In the genomic region with DNA sequence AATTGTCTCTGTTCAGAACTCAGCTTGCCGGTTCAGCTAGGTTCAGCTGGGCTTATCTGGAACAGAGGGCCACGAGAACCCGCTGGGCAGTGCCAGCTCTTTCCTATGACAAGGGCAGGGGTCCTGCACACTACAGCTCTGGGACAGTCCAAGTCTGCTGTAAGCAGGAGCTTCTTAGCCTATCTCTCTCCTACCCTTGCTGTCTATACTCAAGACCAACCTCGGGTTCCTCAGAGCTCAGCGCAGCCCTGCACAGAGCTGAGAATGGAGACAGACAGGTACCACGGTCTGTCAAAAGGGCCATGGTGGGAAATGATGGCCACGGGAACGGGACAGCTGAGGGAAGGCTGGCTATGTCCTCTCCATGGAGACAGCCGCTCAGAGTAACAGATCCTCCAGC, we compare ENCODE assay signal across 15 mouse cellular contexts. TPM values are rescaled to one million over a fixed set of nuclear protein-coding genes. Genes with fewer than 3 reads are reported as not detected.
DNase-seq lines count a peak whose midpoint lies in the region; ATAC-seq lines count a peak whose summit lies in the region.
"Had no signal": no experiment of that assay in that cellular context is flagged by ENCODE, and none has a peak within 500 bp of the region (broad histone marks: within the 10 kb centered on the region; RNA-seq: fewer than 3 reads in every experiment).

No protein-coding gene starts in this region.

- intact Hi-C loops in left cerebral cortex, postnatal 14 days (cut with DNase I): no loop called here

- H3K4me2 ChIP-seq in heart, embryonic 12.5 days: peak overlapping the region; percentile 69; the same call in 1 of the 2 replicates
- H3K4me2 ChIP-seq in midbrain, embryonic 15.5 days: peak overlapping the region; percentile 82

- peaks cover 1% of the 10 kb centered on the region; the same call in 1 of the 2 replicates for H3K36me3 ChIP-seq in heart, embryonic 12.5 days
- peaks cover 14% of the 10 kb centered on the region for H3K36me3 ChIP-seq in embryonic facial prominence, embryonic 10.5 days (replicated peaks)
- H3K36me3 ChIP-seq in hindbrain, embryonic 10.5 days: peaks cover 26% of the 10 kb centered on the region
- peaks cover 6% of the 10 kb centered on the region; the same call in 1 of the 2 replicates for H3K36me3 ChIP-seq in midbrain, embryonic 15.5 days (replicated peaks)
- H3K36me3 ChIP-seq: lung, embryonic 15.5 days had no signal

- no peak overlapping the region for H3K4me3 ChIP-seq in heart, embryonic 12.5 days
- no peak overlapping the region for H3K4me3 ChIP-seq in embryonic facial prominence, embryonic 10.5 days
- H3K4me3 ChIP-seq in hindbrain, embryonic 10.5 days: peak overlapping the region; percentile 56; the same call in 1 of the 2 replicates
- H3K4me3 ChIP-seq in midbrain, embryonic 15.5 days: peak overlapping the region; percentile 66

- ATAC-seq in heart, embryonic 12.5 days (ENCODE audit: insufficient number of reproducible peaks, low FRiP score): no peak
- ATAC-seq in midbrain, embryonic 15.5 days (replicated peaks): no peak
- ATAC-seq: Patski had no signal

- H3K9me3 ChIP-seq in heart, embryonic 12.5 days (replicated peaks): no peaks in the 10 kb centered on the region
- H3K9me3 ChIP-seq in embryonic facial prominence, embryonic 10.5 days: no peaks in the 10 kb centered on the region
- H3K9me3 ChIP-seq in hindbrain, embryonic 10.5 days: no peaks in the 10 kb centered on the region
- H3K9me3 ChIP-seq in midbrain, embryonic 15.5 days: no peaks in the 10 kb centered on the region
- H3K9me3 ChIP-seq: lung, embryonic 15.5 days had no signal

- peaks cover 50% of the 10 kb centered on the region for H3K4me1 ChIP-seq in heart, embryonic 12.5 days (replicated peaks)
- H3K4me1 ChIP-seq in embryonic facial prominence, embryonic 10.5 days: peaks cover 71% of the 10 kb centered on the region
- peaks cover 82% of the 10 kb centered on the region for H3K4me1 ChIP-seq in hindbrain, embryonic 10.5 days (replicated peaks)
- peaks cover 78% of the 10 kb centered on the region for H3K4me1 ChIP-seq in midbrain, embryonic 15.5 days

- no peak for DNase-seq in heart, postnatal 4 days
- DNase-seq in embryonic facial prominence, embryonic 10.5 days (ENCODE audit: low spot score): no peak
- DNase-seq in hindbrain, embryonic 10.5 days (ENCODE audit: low spot score): no peak
- DNase-seq in cerebellum, postnatal 10 days: no peak
- no peak for DNase-seq in gastrocnemius, postnatal 25 days
- no peak for DNase-seq in left cerebral cortex, postnatal 14 days (ENCODE audit: low spot score in 2 of 2)
- DNase-seq: adrenal gland, adult 8-10 months; kidney, adult 8-10 months had no signal

- H3K27me3 ChIP-seq in heart, embryonic 12.5 days (replicated peaks): peaks cover 79% of the 10 kb centered on the region
- H3K27me3 ChIP-seq in embryonic facial prominence, embryonic 10.5 days (replicated peaks; ENCODE audit: low read depth, poor library complexity, severe bottlenecking): peaks cover 57% of the 10 kb centered on the region
- peaks cover 40% of the 10 kb centered on the region for H3K27me3 ChIP-seq in hindbrain, embryonic 10.5 days (ENCODE audit: insufficient read depth, poor library complexity, severe bottlenecking)
- H3K27me3 ChIP-seq in midbrain, embryonic 15.5 days (replicated peaks): no peaks in the 10 kb centered on the region
- H3K27me3 ChIP-seq: Patski had no signal

- no peak overlapping the region for H3K27ac ChIP-seq in heart, embryonic 12.5 days (ENCODE audit: poor library complexity, severe bottlenecking)
- 0 out of 2 replicates have a peak overlapping the region, but pooled peaks have one; percentile 10 for H3K27ac ChIP-seq in embryonic facial prominence, embryonic 10.5 days (replicated peaks)
- H3K27ac ChIP-seq in hindbrain, embryonic 10.5 days: no peak overlapping the region
- peak overlapping the region; percentile 100 for H3K27ac ChIP-seq in midbrain, embryonic 15.5 days
- H3K27ac ChIP-seq: lung, embryonic 15.5 days had no signal

- H3K9ac ChIP-seq in heart, embryonic 12.5 days: no peak overlapping the region
- peak overlapping the region; percentile 82 for H3K9ac ChIP-seq in midbrain, embryonic 15.5 days
- H3K9ac ChIP-seq: lung, embryonic 15.5 days had no signal

- WGBS in heart, embryonic 12.5 days: 75% methylated on average over 9 of the region's 9 CpGs
- 78% methylated on average over 9 of the region's 9 CpGs for WGBS in embryonic facial prominence, embryonic 10.5 days
- WGBS in hindbrain, embryonic 10.5 days: 81% methylated on average over 9 of the region's 9 CpGs
- WGBS in midbrain, embryonic 15.5 days: 78% methylated on average over 9 of the region's 9 CpGs

RNA-seq across cellular contexts. Expression of a gene that starts 2.6 kb away (rescaled TPM):
- 0.60 and 2.0 TPM in 2 replicates for polyA plus RNA-seq in heart, embryonic 12.5 days (2016; fragmentation: Nextera tagmentation; extraction: Ambion mirVana)
- total RNA-seq in heart, postnatal 4 days (2021): 1 to 10 TPM; 1.7 to 2.5 TPM
- polyA plus RNA-seq in embryonic facial prominence, embryonic 10.5 days (2016; fragmentation: Nextera tagmentation; extraction: Ambion mirVana): 9.8 and 10.5 TPM in 2 replicates
- polyA plus RNA-seq in hindbrain, embryonic 10.5 days (2016; fragmentation: Nextera tagmentation; extraction: Ambion mirVana): 21.8 and 56.0 TPM in 2 replicates
- polyA plus RNA-seq in midbrain, embryonic 15.5 days (2015; fragmentation: Nextera tagmentation; extraction: Ambion mirVana): 103 and 106 TPM in 2 replicates
- total RNA-seq in gastrocnemius, postnatal 25 days (2021): under 1 TPM; 0.32 to 0.41 TPM
- total RNA-seq in left cerebral cortex, postnatal 14 days (2021): 10 to 100 TPM; 59.0 to 61.0 TPM

RNA-seq across cellular contexts. Expression of a gene that starts 22.6 kb away (rescaled TPM):
- polyA plus RNA-seq in heart, embryonic 12.5 days (2016; fragmentation: Nextera tagmentation; extraction: Ambion mirVana): 49.9 and 52.5 TPM in 2 replicates
- 100 to 1,000 TPM; 105 to 108 TPM for total RNA-seq in heart, postnatal 4 days (2021)
- polyA plus RNA-seq in embryonic facial prominence, embryonic 10.5 days (2016; fragmentation: Nextera tagmentation; extraction: Ambion mirVana): 66.9 and 74.2 TPM in 2 replicates
- polyA plus RNA-seq in hindbrain, embryonic 10.5 days (2016; fragmentation: Nextera tagmentation; extraction: Ambion mirVana): 59.5 and 62.2 TPM in 2 replicates
- polyA plus RNA-seq in midbrain, embryonic 15.5 days (2015; fragmentation: Nextera tagmentation; extraction: Ambion mirVana): 33.3 TPM in 2 replicates
- total RNA-seq in gastrocnemius, postnatal 25 days (2021): 10 to 100 TPM; 67.6 to 72.3 TPM
- total RNA-seq in left cerebral cortex, postnatal 14 days (2021): 10 to 100 TPM; 46.4 to 47.9 TPM

RNA-seq across cellular contexts. Expression of a gene that starts 35.2 kb away (rescaled TPM):
- polyA plus RNA-seq in heart, embryonic 12.5 days (2016; fragmentation: Nextera tagmentation; extraction: Ambion mirVana): not detected in 2 replicates
- total RNA-seq in heart, postnatal 4 days (2021): not detected
- polyA plus RNA-seq in embryonic facial prominence, embryonic 10.5 days (2016; fragmentation: Nextera tagmentation; extraction: Ambion mirVana): not detected in 2 replicates
- not detected in 2 replicates for polyA plus RNA-seq in hindbrain, embryonic 10.5 days (2016; fragmentation: Nextera tagmentation; extraction: Ambion mirVana)
- not detected in 2 replicates for polyA plus RNA-seq in midbrain, embryonic 15.5 days (2015; fragmentation: Nextera tagmentation; extraction: Ambion mirVana)
- total RNA-seq in gastrocnemius, postnatal 25 days (2021): not detected
- not detected for total RNA-seq in left cerebral cortex, postnatal 14 days (2021)
- total RNA-seq: adrenal gland, adult 8-10 months; monocyte, adult 5-6 weeks had no signal
- polyA plus RNA-seq: heart, embryonic 16.5 days; limb, embryonic 14.5 days; lung, embryonic 15.5 days; Patski had no signal

RNA-seq across cellular contexts. Expression of a gene that starts 55.1 kb away (rescaled TPM):
- polyA plus RNA-seq in heart, embryonic 12.5 days (2016; fragmentation: Nextera tagmentation; extraction: Ambion mirVana): 1.7 and 2.4 TPM in 2 replicates
- 1 to 10 TPM; 3.6 to 3.7 TPM for total RNA-seq in heart, postnatal 4 days (2021)
- 5.0 and 5.1 TPM in 2 replicates for polyA plus RNA-seq in embryonic facial prominence, embryonic 10.5 days (2016; fragmentation: Nextera tagmentation; extraction: Ambion mirVana)
- polyA plus RNA-seq in hindbrain, embryonic 10.5 days (2016; fragmentation: Nextera tagmentation; extraction: Ambion mirVana): 5.7 and 5.8 TPM in 2 replicates
- polyA plus RNA-seq in midbrain, embryonic 15.5 days (2015; fragmentation: Nextera tagmentation; extraction: Ambion mirVana): 10.2 and 12.0 TPM in 2 replicates
- total RNA-seq in gastrocnemius, postnatal 25 days (2021): under 1 TPM; 0.29 to 0.72 TPM
- 10 to 100 TPM; 35.4 to 40.1 TPM for total RNA-seq in left cerebral cortex, postnatal 14 days (2021)
- total RNA-seq: monocyte, adult 5-6 weeks had no signal

RNA-seq across cellular contexts. Expression of a gene that starts 56.5 kb away (rescaled TPM):
- 61.2 and 64.1 TPM in 2 replicates for polyA plus RNA-seq in heart, embryonic 12.5 days (2016; fragmentation: Nextera tagmentation; extraction: Ambion mirVana)
- total RNA-seq in heart, postnatal 4 days (2021): 10 to 100 TPM; 31.8 to 34.1 TPM
- 109 and 114 TPM in 2 replicates for polyA plus RNA-seq in embryonic facial prominence, embryonic 10.5 days (2016; fragmentation: Nextera tagmentation; extraction: Ambion mirVana)
- polyA plus RNA-seq in hindbrain, embryonic 10.5 days (2016; fragmentation: Nextera tagmentation; extraction: Ambion mirVana): 112 TPM in 2 replicates
- 90.5 and 96.6 TPM in 2 replicates for polyA plus RNA-seq in midbrain, embryonic 15.5 days (2015; fragmentation: Nextera tagmentation; extraction: Ambion mirVana)
- 10 to 100 TPM; 20.1 to 20.8 TPM for total RNA-seq in gastrocnemius, postnatal 25 days (2021)
- total RNA-seq in left cerebral cortex, postnatal 14 days (2021): 10 to 100 TPM; 54.3 to 54.4 TPM

Comparison
In these comparisons a context has a peak if more than half of its experiments do, and no peak if none do; other contexts are left out.
1. H3K27ac ChIP-seq: peak in embryonic facial prominence, embryonic 10.5 days (single experiment) and midbrain, embryonic 15.5 days (single experiment); none in heart, embryonic 12.5 days (single experiment) and hindbrain, embryonic 10.5 days (single experiment).
2. H3K4me3 ChIP-seq: peak in hindbrain, embryonic 10.5 days (single experiment) and midbrain, embryonic 15.5 days (single experiment); none in heart, embryonic 12.5 days (single experiment) and embryonic facial prominence, embryonic 10.5 days (single experiment).